Mouse (Mus musculus) pancreas, adult 10 weeks (tissue): ENCODE results near the gene Cfap45. TPM values are rescaled to one million over a fixed set of nuclear protein-coding genes. Genes with fewer than 3 reads are reported as not detected.

ENCODE experiments used
- polyA plus RNA-seq: library from polyadenylated mRNA; stranded (reverse); fragments of 350-450 nt; fragmentation: Illumina TruSeq; extraction: RNeasy Lipid Tissue Mini Kit (QIAGEN cat#74804); gene quantifications from one replicate; pipeline ENCODE4 v1.2.3, GENCODE M21; 2015; ENCODE audit warnings: low read depth, low replicate concordance; ENCODE audit not compliant: insufficient read depth

Gene Cfap45
- polyA plus RNA-seq, result not detected

GRCm38 (mm10) chr1:172520576-172521440 is at the start of gene Cfap45:
Gene Cfap45 (plus strand): TSS chr1:172520801.

GRCm38 (mm10) chr1:172475054-172475741 is 45.4 kb upstream of the Cfap45 start, which contains the start of gene Slamf9:
Gene Slamf9 (plus strand): TSS chr1:172475358.

GRCm38 (mm10) chr1:172481540-172482280 is 38.9 kb upstream of the Cfap45 start, which contains the start of gene Igsf9:
Gene Igsf9 (plus strand): TSS chr1:172481788.

GRCm38 (mm10) chr1:172499765-172500441 is 20.7 kb upstream of the Cfap45 start, which contains the start of gene Tagln2:
Gene Tagln2 (plus strand): TSS chr1:172500047.

GRCm38 (mm10) chr1:172555638-172556037 is 35.0 kb downstream of the Cfap45 start, which contains the start of gene Vsig8:
Gene Vsig8 (plus strand): TSS chr1:172555938.

GRCm38 (mm10) chr1:172590385-172590784 is 69.8 kb downstream of the Cfap45 start, which contains the start of gene Slamf8:
Gene Slamf8 (minus strand): TSS chr1:172590568.

Other genes with a start within 250 kb of the Cfap45 start
- gene Atp1a2, start 222.7 kb upstream of the Cfap45 start, polyA plus RNA-seq, result 6.4 TPM
- gene Kcnj9, start 191.5 kb upstream of the Cfap45 start, polyA plus RNA-seq, result not detected
- gene Kcnj10, start 179.6 kb upstream of the Cfap45 start, polyA plus RNA-seq, result not detected
- 3.2 TPM for gene Pigm, start 144.3 kb upstream of the Cfap45 start, polyA plus RNA-seq
- 1.5 TPM for gene Slamf9, start 45.4 kb upstream of the Cfap45 start, polyA plus RNA-seq
- 2.0 TPM for gene Igsf9, start 39.0 kb upstream of the Cfap45 start, polyA plus RNA-seq
- gene Tagln2, start 20.8 kb upstream of the Cfap45 start, polyA plus RNA-seq, result 64.6 TPM
- gene Vsig8, start 35.1 kb downstream of the Cfap45 start, polyA plus RNA-seq, result not detected
- gene Slamf8, start 69.8 kb downstream of the Cfap45 start, polyA plus RNA-seq, result not detected
- gene Fcrl6, start 81.8 kb downstream of the Cfap45 start, polyA plus RNA-seq, result not detected
- gene Dusp23, start 112.2 kb downstream of the Cfap45 start, polyA plus RNA-seq, result 6.0 TPM
- gene Crp, start 177.3 kb downstream of the Cfap45 start, polyA plus RNA-seq, result 1.8 TPM